Mouse (Mus musculus): ENCODE measurements at regions not wholly inside any gene's neighbourhood (a gene's known extent, or its start where the extent isn't known, plus 50 kb on each side); places are given as distances from the start of the nearest gene placed in this dataset.

- no peak for TF ChIP-seq CTCF (IDR thresholded peaks at IDR 0.05; ENCODE audit: borderline replicate concordance, insufficient read depth, low read depth, low read length)
- no peak for TF ChIP-seq POLR2A (IDR thresholded peaks at IDR 0.05; ENCODE audit: borderline replicate concordance, insufficient read depth, low read length)
Measured at GRCm38 (mm10) chr9:43692538-43692937, 51.2 kb upstream of the Nectin1 start.

Measured in cerebellum, adult 2 months (tissue).